Mouse (Mus musculus): ENCODE results near the gene Plcl2. TPM values are rescaled to one million over a fixed set of nuclear protein-coding genes. Genes with fewer than 3 reads are reported as not detected.

The Plcl2 gene
- polyA plus RNA-seq, 1 experiment from 2014 or later = 54.9 TPM

DNA sequence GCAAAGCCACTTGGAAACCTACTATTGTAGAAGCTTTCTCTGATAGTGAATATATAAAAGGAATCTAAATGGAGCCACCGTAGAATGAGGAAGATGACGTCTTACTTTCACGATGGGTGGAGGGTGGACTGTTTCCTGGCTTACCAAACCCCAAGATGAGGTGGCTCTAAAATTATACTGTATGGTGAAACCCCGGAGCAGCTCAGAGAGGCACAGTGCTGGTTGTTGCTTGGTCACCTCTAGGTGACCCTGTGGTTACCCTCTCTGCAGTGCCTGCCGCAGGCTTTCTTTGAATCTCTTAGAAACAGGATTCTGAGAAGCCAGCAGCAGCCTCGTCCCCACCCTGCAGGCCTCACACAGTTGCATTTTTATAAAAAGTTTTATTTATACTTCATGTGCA, 220.4 kb downstream of the Plcl2 start:
- no peaks in the 10 kb centered on the region for H3K79me2 ChIP-seq (ENCODE audit: inconsistent target)
- no peak overlapping the region for H3K4me3 ChIP-seq (ENCODE audit: inconsistent target)
- H3K36me3 ChIP-seq (ENCODE audit: inconsistent target) = no peaks in the 10 kb centered on the region
- peak overlapping the region; percentile 82 for H3K27ac ChIP-seq
- 3% methylated on average over 6 of the region's 6 CpGs for WGBS (ENCODE audit: missing documents)

DNA sequence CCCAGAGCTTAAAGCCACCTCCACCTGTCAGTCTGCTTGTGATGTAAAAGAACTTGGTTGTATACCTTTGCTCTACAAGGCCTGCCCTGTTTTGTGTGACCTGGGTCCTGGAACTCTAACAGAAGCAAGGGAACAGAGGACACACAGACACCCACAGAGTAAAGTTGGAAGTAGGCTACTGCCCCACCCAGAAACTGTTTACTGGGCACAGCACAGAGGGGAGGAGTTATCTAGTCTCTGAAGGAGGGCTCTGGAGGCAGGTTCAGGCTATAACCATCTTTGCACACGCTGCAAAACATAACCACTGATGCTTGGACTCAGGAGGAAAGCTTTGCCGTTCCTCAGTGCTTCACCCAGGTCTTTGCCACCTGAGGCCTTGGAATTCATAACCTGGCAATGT, 221.7 kb downstream of the Plcl2 start:
- Histone ChIP-seq H3K4me3 (ENCODE audit: inconsistent target) (no peak overlapping the region), H3K36me3 (ENCODE audit: inconsistent target) (no peaks in the 10 kb centered on the region), H3K27ac (peak overlapping the region; percentile 82), H3K79me2 (ENCODE audit: inconsistent target) (no peaks in the 10 kb centered on the region)
- 75% methylated on average over 2 of the region's 2 CpGs for WGBS (ENCODE audit: missing documents)

DNA sequence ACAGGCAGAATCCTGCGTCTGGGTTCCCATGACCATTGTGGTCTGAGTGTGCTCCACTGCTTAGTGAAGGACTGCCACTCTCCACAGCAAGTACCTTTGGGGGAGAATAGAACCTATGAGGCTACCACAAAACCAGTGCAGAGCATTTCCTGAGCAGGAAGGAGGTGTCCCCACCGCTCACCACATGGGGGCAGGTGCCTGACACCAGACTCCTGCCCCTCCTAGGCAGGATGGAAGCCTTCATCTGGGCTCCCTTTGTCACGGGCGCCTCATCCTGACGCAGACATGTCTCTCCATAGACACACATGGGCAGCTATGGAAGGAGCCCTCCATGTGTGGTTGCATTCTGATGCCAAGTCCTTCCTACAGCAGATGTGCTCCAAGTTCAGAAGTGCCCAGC, 222.7 kb downstream of the Plcl2 start:
- Histone ChIP-seq H3K27ac (no peak overlapping the region), H3K36me3 (ENCODE audit: inconsistent target) (no peaks in the 10 kb centered on the region), H3K79me2 (ENCODE audit: inconsistent target) (no peaks in the 10 kb centered on the region), H3K4me3 (ENCODE audit: inconsistent target) (no peak overlapping the region)
- WGBS (ENCODE audit: missing documents) = 88% methylated on average over 5 of the region's 5 CpGs

DNA sequence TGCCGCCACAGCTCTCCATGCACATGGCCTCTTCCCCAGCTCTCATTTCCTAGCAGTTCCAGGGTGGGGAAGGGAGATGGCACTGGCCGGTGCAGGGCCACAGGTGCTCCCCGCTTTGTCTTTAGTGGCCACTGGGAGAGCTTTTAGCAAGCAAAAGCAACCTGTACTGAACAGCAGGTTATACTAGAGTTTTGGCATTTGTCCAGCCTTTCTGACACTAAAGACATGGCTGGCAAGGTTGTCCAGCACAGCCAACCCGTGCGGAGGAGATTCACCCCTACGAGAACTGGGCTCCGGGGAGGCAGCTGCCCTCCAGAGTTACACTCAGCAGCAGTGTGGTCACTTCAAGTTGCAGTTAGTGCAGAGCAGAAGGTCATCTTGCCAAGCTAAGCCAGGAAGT, 224.2 kb downstream of the Plcl2 start:
- WGBS (ENCODE audit: missing documents) = 98% methylated on average over 7 of the region's 7 CpGs
- Histone ChIP-seq H3K27ac (no peak overlapping the region), H3K4me3 (ENCODE audit: inconsistent target) (no peak overlapping the region), H3K79me2 (ENCODE audit: inconsistent target) (no peaks in the 10 kb centered on the region), H3K36me3 (ENCODE audit: inconsistent target) (no peaks in the 10 kb centered on the region)

DNA sequence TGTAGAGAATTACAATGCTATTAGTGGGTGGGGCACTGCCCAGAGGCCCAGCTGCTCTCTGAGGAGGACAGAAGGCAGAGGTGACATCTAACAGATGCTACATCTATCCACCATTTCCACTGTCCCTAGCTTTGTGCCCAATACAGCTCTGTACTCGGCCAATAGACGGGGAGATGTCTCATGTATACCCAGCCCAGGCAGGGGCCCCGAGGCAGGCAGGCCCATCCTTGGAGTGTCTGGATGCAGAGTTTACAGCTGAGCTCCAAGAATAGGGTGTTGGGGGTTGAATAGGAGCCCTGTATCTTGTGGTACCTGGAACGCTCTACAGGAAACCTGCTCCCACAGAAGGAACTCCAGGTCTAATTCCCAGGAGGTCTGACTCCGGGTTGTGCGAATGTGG, 225.6 kb downstream of the Plcl2 start:
- H3K79me2 ChIP-seq (ENCODE audit: inconsistent target) = no peaks in the 10 kb centered on the region
- H3K27ac ChIP-seq = peak overlapping the region; percentile 92
- no peak overlapping the region for H3K4me3 ChIP-seq (ENCODE audit: inconsistent target)
- 68% methylated on average over 5 of the region's 6 CpGs for WGBS (ENCODE audit: missing documents)
- H3K36me3 ChIP-seq (ENCODE audit: inconsistent target) = no peaks in the 10 kb centered on the region

DNA sequence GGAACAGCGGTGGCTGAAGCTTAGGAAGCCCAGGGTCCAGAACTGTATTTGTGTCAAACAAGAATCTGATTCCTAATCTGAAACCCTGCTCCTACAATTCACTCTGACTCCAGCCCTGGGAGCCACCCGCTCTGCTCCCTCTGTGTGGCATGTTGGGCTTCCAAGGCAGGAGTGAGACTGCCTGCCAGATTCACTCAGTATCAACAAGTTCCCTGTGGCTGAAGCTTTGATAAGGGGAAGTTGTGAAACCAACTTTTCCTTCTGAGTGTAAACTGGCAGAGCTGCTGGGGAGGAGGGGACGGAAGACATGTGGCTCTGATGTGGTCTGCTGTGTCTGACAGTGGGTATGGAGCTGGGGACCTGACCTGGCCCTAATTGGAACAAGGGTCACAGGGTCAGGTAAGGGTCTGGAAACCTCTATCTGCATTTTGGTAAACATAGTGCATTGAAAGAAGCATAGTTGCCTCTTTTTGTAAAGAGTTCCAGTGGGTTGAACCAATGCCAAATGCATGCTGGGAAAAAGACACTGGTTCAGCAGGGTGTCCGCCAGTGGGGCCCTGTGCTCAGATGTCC, 226.3 kb downstream of the Plcl2 start:
- no peak overlapping the region for H3K4me3 ChIP-seq (ENCODE audit: inconsistent target)
- peak overlapping the region; percentile 92 for H3K27ac ChIP-seq
- WGBS (ENCODE audit: missing documents) = 42% methylated on average over 4 of the region's 4 CpGs
- H3K36me3 ChIP-seq (ENCODE audit: inconsistent target) = no peaks in the 10 kb centered on the region
- no peaks in the 10 kb centered on the region for H3K79me2 ChIP-seq (ENCODE audit: inconsistent target)

DNA sequence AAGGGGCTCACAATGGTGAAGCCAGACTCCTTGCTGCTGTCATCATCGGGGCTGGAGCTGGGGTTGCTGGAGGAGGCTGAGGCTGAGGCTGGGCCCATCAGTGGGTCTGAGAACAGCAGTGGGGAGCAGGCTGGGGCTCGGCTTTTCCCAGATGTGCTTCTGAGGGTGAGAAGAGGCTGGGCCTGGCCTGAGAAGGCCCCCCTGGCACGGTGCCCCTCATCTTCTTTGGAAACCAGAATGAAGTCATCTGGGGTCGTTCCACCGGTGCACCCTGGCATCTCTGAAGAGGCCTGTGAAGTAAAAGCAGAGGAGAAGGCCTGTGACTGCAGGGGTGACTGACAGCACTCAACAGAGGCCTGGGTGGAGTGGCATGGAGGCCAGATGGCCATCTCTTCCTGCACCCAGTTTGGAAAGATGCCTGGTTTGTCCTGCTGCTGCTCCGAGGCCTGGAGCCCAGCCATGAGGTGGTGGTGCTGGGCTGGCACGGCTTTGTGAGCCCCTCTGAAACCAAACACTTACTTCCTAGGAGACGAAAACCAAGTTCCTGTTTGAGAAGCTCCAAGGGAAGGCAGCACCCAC, 226.8 kb downstream of the Plcl2 start:
- no peaks in the 10 kb centered on the region for H3K36me3 ChIP-seq (ENCODE audit: inconsistent target)
- peak overlapping the region; percentile 92 for H3K27ac ChIP-seq

DNA sequence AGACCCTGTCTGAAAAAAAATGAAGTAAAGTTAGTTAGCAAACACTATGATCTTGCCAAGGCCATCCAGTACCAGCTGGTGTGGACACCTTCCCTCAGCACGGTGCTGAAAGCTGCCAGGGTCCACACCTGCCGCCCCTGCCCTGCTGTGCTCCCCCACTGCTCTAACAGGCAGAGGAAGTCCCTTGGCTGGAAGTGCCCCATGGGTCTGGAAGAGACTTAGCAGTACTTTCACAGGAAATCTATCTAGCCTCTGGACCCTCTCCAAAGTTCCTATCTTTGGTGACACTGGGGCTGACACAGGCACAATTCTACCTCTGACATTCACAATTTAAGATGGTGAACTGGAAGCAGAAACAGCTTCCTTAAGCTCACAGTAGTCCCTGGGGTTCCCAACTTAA, 227.9 kb downstream of the Plcl2 start:
- Histone ChIP-seq H3K4me3 (ENCODE audit: inconsistent target) (no peak overlapping the region), H3K27ac (peak overlapping the region; percentile 92; the same call in 1 of the 2 replicates), H3K36me3 (ENCODE audit: inconsistent target) (no peaks in the 10 kb centered on the region), H3K79me2 (ENCODE audit: inconsistent target) (no peaks in the 10 kb centered on the region)
- whole genome bisulfite sequencing (ENCODE audit: missing documents) = 44% methylated on average over 2 of the region's 2 CpGs

More for the DNA sequence above, 226.8 kb downstream of the Plcl2 start:
- no peaks in the 10 kb centered on the region for H3K79me2 ChIP-seq (ENCODE audit: inconsistent target)
- H3K4me3 ChIP-seq (ENCODE audit: inconsistent target) = no peak overlapping the region
- 35% methylated on average over 8 of the region's 8 CpGs for WGBS (ENCODE audit: missing documents)

Other genes starting within 250 kb of the Plcl2 start
- 0.21 TPM in 1 of 3 replicates, not detected in the others for gene Dazl, start 215.8 kb upstream of the Plcl2 start, polyA plus RNA-seq (2018)